Mouse (Mus musculus): ENCODE data around the gene Nfkbib. TPM values are rescaled to one million over a fixed set of nuclear protein-coding genes. Genes with fewer than 3 reads are reported as not detected.
A peak's percentile ranks its signal among the peaks of the same experiment; 100 is the strongest.

Gene Nfkbib
- total RNA-seq (2021) = 10 to 100 TPM; 17.3 to 20.0 TPM
- long read RNA-seq, experiment 1, transcript Nfkbib-202 (6 exons, 1,243 nt) = major isoform, 28 of 36 reads
- long read RNA-seq, experiment 1, partial matches to known transcripts = 6 of 36 reads
- long read RNA-seq, experiment 1, other reads (novel, unspliced or antisense) = 1 of 36 reads
- long read RNA-seq, experiment 2, transcript Nfkbib-202 (6 exons, 1,243 nt) = major isoform, 36 of 48 reads
- long read RNA-seq, experiment 2, partial matches to known transcripts = 10 of 48 reads
- long read RNA-seq, experiment 2, other reads (novel, unspliced or antisense) = 1 of 48 reads

DNA sequence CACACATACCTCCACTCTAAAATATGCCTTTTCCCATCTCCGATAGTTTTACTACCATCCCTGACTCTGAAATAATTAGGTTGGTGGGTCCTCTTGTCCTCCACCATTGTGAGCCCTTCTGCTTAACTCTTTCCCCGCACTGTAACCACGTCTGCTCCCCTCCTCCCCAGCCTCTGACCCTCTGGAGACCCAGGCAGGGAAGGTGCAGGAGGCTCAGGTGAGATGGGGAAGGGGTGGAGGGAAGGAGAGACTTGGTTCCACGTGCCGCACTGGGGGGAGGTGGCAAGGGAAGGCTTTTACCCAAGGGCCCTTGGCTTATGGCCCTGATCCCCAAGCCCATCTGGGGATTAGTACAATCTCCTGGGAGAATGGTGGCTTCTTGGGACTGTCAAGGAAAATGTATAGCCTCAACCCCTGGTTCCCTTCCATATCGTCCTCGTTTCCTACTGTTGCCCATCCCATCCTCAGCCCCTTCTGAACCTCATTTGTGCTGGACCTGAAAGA lies at the start of gene Nfkbib:
Nfkbib (minus strand) TSS at position 51 of the 504 bp plus-strand sequence.
- DNase-seq (ENCODE audit: low spot score in 2 of 2) = no peak

DNA sequence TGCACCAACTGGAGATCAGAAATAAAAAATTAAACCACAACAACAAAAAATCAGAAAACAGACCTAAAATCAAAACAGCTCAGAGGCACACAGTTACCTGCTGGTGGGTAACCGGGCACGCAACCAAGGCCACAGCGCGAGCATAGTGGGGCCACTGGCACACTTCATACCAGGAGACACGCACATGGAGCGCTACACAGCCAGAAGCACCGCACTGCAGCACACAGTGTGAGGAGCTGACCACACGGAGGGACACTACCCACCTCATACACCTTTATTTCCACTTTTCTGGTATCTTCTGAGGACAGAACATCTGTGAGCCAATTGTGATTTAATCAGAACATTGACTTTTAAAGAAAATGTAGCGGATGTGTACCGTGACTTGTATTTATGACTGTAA lies 49.6 kb upstream of the Nfkbib start:
- DNase-seq (ENCODE audit: low spot score in 2 of 2) = no peak

DNA sequence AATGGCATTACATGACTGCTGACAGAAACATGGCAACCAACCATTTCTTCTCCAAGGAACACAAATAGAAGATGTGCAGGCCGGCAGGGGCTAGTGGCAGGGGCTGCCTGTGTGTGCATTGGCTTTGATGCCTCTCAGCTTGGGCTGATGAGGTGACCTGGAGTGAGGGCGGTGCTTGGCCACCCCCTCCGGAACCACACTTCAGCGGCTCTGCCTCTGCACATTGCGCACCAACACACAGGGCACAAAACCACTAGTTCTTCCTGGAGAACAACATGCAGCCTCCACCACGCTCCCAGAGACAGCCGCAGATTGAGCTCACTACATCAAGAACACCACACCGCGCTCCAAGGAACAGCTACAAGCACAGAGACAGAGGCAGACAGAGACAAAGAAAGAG lies 48.9 kb upstream of the Nfkbib start:
- DNase-seq (ENCODE audit: low spot score in 2 of 2) = no peak

DNA sequence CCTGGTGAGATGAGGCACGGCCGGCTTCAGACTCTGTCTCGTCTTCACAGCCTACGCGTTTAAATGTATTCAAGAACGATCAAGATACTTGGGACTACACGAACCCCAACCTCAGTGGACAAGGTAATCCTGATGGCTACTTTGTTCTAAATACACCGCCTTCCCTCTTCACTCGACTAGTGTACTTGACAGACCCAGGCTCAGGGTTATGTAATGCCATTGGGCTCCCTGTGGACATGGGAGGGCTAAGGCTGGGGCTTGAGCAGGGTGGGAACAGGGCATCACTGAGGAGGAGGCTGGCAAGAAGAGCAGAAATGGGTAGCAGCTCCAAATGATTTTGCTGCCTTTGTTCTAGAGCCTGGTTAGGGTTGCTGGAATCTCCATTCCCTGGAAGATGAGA lies 47.9 kb upstream of the Nfkbib start:
- DNase-seq (ENCODE audit: low spot score in 2 of 2) = no peak

DNA sequence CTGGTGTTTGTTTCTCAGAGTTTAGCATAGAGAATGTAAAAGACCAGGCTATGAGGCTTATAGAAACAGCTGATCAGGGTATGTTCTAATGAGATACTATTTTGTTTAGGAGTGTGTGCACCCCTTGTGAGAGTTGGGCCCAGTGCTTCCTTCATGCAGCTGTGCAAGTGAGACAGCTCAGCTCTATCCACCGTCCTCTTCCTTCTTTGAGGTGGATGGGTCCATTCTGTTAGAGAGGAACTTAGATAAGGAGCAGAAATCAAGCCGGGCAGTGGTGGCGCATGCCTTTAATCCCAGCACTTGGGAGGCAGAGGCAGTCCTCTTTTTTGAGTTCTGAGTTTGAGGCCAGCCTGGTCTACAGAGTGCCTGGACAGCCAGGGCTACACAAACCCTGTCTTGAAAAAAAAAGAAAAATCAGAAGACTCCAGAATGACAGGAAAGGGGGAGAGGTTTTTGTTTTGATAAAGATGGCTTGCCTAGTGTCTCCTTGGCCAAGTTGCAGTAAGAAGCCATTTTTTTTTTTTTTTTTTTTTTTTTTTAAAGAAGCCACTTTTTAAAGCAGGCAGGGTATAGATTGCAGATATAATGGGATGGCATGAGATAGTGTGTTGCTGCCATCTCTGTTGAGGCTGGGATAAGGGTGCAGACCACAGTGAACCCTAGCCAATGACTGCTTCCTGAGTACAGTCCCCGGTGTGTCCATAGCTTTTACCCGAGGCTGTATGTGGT lies 47.2 kb upstream of the Nfkbib start:
- no peak for DNase-seq (ENCODE audit: low spot score in 2 of 2)

DNA sequence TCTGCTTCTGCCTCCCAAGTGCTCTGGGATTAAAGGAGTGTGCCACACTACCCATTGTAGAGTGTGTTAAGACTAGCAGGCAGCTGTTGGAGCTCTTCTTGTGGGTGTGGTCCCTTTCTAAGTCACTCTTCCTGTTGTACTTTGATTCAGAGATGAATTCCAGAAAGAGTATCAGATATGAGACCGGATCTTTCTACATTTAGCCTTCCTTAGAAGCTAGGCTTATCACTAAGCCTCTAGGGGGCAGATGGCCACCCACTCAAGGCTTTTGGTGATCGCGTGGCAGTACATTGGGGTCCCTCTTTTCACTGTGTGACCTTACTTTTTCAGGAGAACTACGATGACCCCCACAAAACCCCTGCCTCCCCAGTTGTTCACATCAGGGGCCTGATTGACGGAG lies 45.6 kb upstream of the Nfkbib start:
- DNase-seq (ENCODE audit: low spot score in 2 of 2) = no peak

DNA sequence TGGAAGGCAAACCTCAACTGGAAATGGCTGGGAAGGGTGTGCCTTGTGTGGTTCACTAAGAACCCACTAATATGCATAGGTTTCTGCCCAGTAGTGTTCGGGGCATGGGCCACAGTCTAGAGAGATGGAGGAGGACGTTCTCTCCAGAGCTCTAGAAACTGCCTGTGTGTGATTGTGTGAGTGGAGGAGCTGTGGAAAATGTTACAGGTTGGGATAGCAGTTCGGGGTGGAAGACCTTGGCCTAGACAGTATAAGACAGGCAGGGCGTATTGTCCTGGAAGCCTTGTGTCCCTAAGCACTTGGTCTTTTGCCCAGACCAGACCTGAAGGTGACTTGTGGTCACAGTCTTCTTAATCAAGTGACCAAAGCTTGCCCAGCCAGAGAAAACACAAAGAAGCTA lies 45.1 kb upstream of the Nfkbib start:
- DNase-seq (ENCODE audit: low spot score in 2 of 2) = no peak

DNA sequence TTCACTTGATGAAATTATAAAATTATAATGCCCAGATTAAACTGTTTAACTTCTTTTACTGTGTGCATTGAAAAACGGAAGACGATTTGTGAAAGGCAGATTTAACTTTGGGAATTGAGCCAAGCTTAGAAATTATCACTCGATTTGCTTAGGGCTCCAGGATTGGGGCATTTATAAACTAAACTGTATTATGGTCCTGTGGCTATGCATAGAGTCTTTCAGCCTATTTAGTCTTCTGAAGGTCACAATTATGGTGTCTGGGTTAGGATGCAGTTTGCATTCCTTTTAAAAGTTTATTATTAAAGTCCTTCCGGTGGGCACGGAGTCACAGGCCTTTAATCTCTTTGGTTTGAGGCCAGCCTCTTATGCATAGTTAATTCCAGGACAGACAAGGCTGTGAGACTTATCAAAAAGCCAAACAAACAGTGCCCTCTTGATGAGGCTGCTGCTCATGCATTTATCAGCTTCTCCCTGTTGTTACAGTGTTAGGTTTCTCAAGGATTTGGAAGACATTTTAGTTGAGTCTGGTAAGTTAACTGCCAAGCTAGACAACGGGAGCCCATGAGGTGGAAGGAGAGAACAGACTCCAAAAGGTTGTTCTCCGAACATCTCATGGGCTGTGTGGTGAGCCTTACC lies 44.4 kb upstream of the Nfkbib start:
- DNase-seq (ENCODE audit: low spot score in 2 of 2) = no peak

DNA sequence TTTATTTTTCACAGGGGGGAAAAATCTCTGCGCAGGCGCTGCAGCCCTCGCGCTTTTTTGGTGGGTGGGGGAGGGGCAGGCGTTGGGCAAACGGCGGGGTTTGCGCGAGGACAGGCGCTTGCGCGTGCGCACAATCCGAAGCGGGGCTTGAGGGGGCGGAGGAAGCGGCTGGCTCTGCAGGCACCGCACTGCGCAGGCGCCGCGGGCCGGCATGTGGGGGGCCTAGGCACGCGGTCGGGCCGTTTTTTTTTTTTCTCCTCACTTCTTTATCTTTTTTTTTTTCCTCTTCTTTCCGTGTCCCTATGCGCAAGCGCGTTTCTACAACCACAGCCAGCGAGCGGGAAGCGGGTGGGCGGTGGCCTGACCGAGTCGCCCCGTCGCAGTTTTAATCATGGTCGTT lies 43.9 kb upstream of the Nfkbib start:
- DNase-seq (ENCODE audit: low spot score in 2 of 2) = peak; percentile 94 to 96

DNA sequence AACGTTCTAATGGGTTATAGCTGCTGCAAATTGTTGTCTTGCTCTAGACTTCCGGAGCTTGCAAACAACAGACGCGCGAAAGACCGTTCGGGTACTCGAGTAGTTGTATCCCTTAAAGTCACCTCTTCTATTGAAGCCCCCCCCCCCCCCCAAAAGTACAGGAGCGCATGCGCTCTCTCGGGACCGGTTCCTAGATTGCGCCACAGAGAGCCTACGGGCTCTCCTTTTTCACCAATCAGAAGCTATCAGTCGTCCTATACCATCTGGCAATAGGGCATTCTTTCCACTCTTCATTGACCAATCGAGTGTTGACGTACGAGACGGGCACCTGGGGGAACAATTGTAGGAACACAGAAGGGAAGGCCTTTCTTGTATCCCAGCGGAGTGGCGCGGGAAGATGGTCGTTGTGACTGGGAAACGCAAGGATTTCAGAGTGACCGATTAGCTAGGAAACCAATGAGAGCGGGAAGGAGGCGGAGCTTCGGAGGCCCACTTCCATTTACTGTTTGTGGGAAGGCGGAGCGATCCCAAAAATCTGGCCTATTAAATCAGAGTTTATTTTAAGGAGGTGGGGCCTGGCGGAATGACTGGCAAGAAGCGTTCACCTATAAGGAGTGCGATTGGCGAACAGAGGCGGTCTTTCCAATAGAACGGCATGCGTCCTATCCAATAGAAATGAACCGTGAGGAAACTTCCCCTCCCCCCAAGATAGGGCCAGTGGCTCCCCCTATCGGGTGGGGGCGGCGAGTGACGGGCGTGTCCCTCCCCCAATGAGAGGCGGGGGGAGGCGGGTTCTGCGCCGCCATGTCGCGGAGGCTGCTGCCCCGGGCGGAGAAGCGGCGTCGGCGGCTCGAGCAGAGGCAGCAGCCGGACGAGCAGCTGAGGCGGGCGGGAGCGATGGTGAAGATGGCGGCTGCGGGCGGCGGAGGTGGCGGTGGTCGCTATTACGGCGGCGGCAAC lies 43.1 kb upstream of the Nfkbib start:
- DNase-seq (ENCODE audit: low spot score in 2 of 2) = peak; percentile 97 to 99

DNA sequence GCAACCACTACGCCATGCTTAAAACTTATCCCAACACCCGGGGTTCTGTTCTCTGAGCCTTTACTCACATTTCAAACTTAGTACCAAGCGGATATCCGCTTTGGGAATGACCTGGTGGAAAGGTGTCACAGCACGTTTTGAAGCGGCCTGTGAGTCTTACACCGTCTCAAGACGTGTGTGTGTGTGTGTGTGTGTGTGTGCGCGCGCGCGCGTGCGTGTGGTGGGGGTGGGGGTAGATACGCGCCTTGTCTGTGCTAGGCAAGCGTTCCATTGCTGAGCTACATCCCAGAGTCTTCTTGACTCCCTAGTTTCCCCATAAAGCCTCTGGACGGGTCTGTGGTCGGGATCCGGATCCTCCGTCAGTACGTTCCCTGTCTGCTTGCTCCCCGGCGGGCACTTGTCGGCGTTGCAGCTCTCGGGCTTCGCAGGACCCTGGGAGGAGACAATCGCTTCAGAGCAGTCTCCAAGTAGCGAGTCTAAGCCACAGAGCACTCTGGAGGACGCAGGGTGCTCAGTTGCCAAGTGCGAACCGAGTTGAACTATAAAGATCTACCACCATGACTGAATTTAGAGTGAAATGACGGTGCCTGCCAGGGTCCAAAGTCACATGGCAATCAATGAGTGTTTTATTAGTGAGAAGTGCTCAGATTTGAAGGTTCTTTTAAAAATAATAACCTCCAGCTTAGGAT lies 42.2 kb upstream of the Nfkbib start:
- DNase-seq (ENCODE audit: low spot score in 2 of 2) = peak in 1 of 2 experiments; percentile 60

DNA sequence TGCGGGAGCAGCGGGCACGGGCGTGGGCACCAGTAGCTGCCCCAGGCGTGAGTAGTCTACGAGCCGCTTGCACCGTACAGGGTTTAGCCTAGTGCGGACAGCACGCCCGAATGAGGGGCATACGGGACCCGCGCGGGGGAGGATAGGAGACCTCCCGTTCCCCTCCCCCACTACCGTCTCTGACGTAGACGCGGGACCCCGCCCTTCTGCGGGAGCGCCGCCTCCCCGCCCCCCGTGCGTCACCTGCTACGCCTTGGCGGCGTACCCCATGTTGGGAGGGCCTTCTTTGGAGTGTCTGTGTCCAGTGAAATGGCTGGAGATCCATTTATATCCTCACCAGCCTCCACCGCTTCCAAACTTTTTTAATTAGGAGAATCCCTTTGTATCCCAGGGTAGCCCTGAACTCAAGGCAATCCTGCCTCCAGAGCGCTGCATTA lies 41.7 kb upstream of the Nfkbib start:
- DNase-seq (ENCODE audit: low spot score in 2 of 2) = peak; percentile 96 to 98

DNA sequence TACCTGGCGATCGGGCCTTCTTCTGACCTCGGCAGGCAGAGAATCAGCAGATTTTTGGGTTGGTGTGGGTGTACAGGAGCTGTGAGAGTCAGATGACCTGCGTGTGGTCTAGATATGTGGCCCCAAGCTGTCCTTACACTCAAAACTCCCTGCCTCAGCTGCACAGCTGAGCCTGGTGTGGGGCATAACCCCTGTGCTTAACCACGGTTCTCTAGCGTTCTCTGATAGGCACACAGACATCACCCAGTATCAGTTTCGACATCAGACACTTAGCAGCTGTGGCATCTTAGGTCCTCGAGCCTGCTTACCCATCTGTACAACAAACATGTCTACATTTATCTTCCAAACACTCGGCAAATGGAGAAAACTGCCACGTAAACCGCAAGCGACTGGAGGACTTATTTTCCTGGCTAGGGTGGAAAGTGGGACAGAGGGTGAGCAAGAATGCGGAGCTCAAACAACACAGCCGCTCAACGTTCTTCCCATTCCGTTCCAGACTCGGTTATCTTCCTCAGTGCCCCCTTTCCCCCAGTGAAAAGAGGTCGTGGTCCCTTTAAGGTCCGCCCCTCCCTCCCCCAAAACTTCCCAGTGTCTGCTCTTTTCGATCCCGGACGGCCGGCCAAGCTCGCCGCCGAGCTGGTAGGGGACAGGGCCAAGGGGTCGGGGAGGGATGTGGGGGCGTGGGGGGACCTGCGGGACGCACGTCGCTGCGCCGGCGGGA lies 41.1 kb upstream of the Nfkbib start, which contains the start of gene Hnrnpl:
Hnrnpl (plus strand) TSS at position 321 of the 721 bp plus-strand sequence.
- peak; percentile 59 to 81 for DNase-seq (ENCODE audit: low spot score in 2 of 2)

DNA sequence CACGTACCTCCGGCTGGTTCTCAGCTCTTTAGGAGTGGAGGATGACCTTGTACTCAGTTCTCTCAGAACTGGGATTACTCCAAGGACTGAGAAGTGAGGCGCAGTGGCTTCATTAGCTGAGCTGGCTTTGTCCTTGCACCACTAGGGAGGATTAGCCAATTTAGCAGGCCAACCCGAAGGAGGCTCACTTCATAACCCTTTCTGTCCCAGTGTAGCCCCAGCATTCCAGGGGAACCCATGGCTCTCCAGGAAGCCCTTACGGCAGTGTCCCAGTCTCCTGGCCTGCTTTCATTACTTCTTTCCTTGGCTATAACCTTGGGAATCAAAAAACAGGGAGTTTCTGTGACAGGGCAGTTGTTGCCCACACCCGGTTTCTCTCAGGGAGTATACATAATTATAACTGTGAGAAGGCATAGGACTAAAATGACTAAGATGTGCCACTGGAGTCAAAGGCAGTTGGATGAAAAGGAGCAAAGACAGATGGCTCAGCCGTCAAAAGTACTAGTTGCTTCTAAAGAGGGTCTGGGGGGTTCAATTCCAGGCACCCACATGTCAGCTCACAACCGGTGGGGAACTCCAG lies 40.4 kb upstream of the Nfkbib start:
- no peak for DNase-seq (ENCODE audit: low spot score in 2 of 2)

DNA sequence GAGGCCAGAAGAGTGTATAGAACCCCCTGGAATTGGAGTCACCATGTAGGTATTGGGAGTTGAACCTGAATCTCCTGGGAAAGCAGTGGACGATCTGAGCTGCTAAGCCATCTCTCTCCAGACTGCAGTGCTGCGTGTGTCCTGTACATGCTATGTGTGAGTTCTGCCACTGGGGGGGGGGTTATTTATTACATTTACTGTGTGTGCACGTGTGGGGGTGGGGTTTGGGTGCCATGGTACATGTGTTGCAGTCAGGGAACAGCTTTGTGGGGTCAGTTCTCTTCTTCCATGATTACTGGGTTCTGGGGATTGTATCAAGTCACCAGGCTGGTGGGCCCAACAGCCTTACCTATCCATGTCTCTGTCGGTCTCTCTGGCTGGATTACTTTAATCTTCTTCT lies 39.6 kb upstream of the Nfkbib start:
- no peak for DNase-seq (ENCODE audit: low spot score in 2 of 2)

DNA sequence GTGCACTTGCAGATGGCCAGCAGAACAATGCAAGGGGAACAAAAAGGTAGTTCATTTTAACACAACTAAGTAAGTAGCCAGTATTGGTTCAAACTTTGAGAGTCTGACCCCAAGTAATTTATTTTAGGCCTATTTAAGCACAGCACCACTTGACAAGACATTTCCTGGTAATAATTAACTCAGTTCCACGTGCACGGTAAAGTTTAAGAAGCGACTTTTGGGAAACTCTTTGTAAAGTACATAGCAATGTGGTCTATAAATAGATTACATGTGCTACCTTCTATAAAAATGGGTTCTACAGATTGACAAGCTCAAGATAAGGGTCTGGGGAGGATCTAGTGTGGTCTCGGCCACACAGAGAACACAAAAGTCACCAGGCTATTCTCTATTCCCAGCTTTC lies 36.4 kb upstream of the Nfkbib start:
- no peak for DNase-seq (ENCODE audit: low spot score in 2 of 2)

DNA sequence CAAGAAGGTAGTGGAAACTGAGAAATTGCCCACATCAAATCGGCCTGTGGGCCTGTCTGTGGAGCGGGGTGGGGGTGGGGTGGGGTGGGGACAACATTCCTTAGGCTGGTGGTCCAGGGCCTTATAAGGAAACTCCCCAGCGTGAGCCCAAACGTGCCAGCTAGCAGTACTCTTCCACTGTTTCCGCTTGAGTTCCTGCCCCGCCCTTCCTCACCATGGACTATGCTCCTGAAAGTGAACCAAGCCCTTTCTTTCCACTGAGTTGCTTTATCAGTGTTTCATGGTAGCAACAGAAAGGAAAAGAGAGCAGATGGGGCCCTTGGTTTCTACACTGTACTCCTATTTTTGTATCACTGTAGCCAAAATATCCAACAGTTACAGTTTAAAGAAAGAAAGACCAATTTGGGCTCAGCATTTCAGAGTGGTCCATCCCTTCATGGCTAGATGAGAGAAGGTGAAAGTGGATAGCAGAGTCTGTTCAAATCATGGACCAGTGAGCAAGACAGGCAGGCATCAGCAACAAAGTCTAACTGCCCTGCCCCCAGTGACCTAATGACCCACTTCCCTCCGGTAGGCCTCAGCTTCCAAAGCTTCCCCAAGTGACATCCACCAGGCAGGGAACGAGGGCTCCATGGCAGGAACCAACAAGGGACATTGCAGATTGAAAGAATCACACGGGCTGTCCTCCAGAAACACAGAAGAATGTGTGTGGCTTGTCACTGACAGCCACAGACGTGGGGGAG lies 35.7 kb upstream of the Nfkbib start:
- no peak for DNase-seq (ENCODE audit: low spot score in 2 of 2)

DNA sequence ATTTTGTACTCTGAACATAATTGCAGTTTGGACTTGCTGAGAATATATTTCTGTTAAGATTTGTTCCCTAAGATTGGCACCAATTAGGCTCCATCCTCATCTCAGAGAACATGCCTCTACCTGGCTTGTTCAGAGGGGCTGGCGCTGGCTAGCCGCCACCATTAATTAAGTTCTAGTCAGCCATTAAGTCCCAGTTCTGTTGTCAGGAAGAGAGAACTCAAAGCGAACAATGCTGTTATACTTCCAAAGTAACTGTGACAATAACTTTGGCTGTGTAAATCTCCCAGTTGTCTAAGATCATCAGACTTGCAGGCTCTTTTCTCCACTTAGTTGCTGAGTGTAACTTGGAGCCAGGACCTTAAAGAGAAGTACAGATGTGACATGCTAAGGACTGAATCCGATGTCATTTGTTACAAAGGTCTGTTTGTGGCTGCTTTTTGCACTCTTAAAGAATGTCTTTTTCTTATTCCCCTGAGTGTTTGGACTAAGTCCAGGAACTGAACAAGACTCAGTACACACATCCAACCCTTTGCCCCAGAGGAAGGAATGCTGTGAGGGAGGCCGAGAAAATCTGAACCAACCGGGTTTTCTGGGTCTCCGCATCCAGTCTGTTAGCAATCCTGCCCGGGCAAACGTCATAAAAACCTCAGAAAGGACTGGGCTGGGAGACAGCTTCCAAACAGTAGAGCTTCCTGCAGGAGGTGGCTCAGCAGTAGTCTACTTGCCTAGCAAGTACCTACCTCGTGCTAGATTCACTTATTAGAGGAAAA lies 34.8 kb upstream of the Nfkbib start:
- DNase-seq (ENCODE audit: low spot score in 2 of 2) = peak in 1 of 2 experiments; percentile 60

All from gastrocnemius, postnatal 4 days (tissue).